In genomic region chr19:9106751-9107378, GRCm38 (mm10) we compare ENCODE assay signal across 10 mouse cellular contexts. TPM values are rescaled to one million over a fixed set of nuclear protein-coding genes. Genes with fewer than 3 reads are reported as not detected.
DNase-seq lines count a peak whose midpoint lies in the region; ATAC-seq lines count a peak whose summit lies in the region.
"Had no signal": no experiment of that assay in that cellular context is flagged by ENCODE, and none has a peak within 500 bp of the region (broad histone marks: within the 10 kb centered on the region; RNA-seq: fewer than 3 reads in every experiment).

No protein-coding gene starts in this region.

- H3K9ac ChIP-seq in heart, embryonic 13.5 days: peak overlapping the region; percentile 65

- no peak overlapping the region for H3K4me3 ChIP-seq in heart, embryonic 13.5 days

- no peaks in the 10 kb centered on the region for H3K36me3 ChIP-seq in heart, embryonic 13.5 days

- peak overlapping the region; percentile 72 for H3K27ac ChIP-seq in heart, embryonic 13.5 days (replicated peaks)

- DNase-seq in heart, adult 18-20 months: peak; percentile 34 to 47
- no peak for DNase-seq in heart, postnatal 25 days (ENCODE audit: low spot score)
- DNase-seq in NIH3T3 (ENCODE audit: low read depth): peak; percentile 75
- peak; percentile 48 for DNase-seq in lung, postnatal 36 days
- DNase-seq in frontal cortex, adult 2 months (ENCODE audit: extremely low spot score in 1 of 2, low spot score in 1 of 2): no peak
- DNase-seq in cerebellum, adult 11 months: no peak
- no peak for DNase-seq in spleen, adult 12 weeks (ENCODE audit: low spot score)

- H3K4me1 ChIP-seq in heart, embryonic 13.5 days: peaks cover 21% of the 10 kb centered on the region

- no peaks in the 10 kb centered on the region for H3K9me3 ChIP-seq in heart, embryonic 13.5 days
- H3K9me3 ChIP-seq: G1E had no signal

- 11% methylated on average over 4 of the region's 4 CpGs for WGBS in heart, embryonic 13.5 days

- no peaks in the 10 kb centered on the region for H3K27me3 ChIP-seq in heart, embryonic 13.5 days (replicated peaks)

- 0 out of 2 replicates have a peak overlapping the region, but pooled peaks have one; percentile 4 for H3K4me2 ChIP-seq in heart, embryonic 13.5 days

- peak; percentile 39; the same call in 1 of the 2 replicates for ATAC-seq in heart, embryonic 13.5 days (ENCODE audit: extremely low read depth, insufficient number of reproducible peaks, low FRiP score, low TSS enrichment)

- intact Hi-C loops in heart, postnatal 25 days (cut with DNase I): no loop called here

RNA-seq across cellular contexts. Expression of gene Scgb1a1, which starts 19.1 kb away (rescaled TPM):
- total RNA-seq in heart, adult 18-20 months (2021): 10 to 100 TPM in 1 of 2 experiments, not detected in 1; 80.4 TPM
- total RNA-seq in heart, postnatal 25 days (2021): 1 to 10 TPM in 1 of 2 experiments, not detected in 1; 3.6 TPM
- not detected in 2 replicates for polyA plus RNA-seq in heart, embryonic 13.5 days (2015; fragmentation: Nextera tagmentation; extraction: Ambion mirVana)
- polyA plus RNA-seq in frontal cortex, adult 2 months (2012; rRNA removed): 0.42 and 0.44 TPM in 2 replicates
- total RNA-seq: G1E; left cerebral cortex, postnatal 14 days had no signal
- polyA plus RNA-seq: G1E had no signal

RNA-seq across cellular contexts. Expression of gene Asrgl1, which starts 28.6 kb away (rescaled TPM):
- 10 to 100 TPM; 33.8 to 36.0 TPM for total RNA-seq in heart, adult 18-20 months (2021)
- total RNA-seq in heart, postnatal 25 days (2021): 10 to 100 TPM; 22.4 to 26.3 TPM
- 12.6 and 13.7 TPM in 2 replicates for polyA plus RNA-seq in heart, embryonic 13.5 days (2015; fragmentation: Nextera tagmentation; extraction: Ambion mirVana)
- polyA plus RNA-seq in frontal cortex, adult 2 months (2012; rRNA removed): 83.1 and 90.4 TPM in 2 replicates

Comparison
In these comparisons a context has a peak if more than half of its experiments do, and no peak if none do; other contexts are left out.
1. DNase-seq: peak in heart, adult 18-20 months (2 of 2), NIH3T3 (single experiment) and lung, postnatal 36 days (single experiment); none in heart, postnatal 25 days (single experiment), frontal cortex, adult 2 months (0 of 2), cerebellum, adult 11 months (single experiment) and spleen, adult 12 weeks (single experiment).